Mouse (Mus musculus) CH12.LX (cell line): ENCODE results near the gene Cdk15.

Experiments used
- CTCF ChIP-seq, 2 experiments: IDR thresholded peaks in 1 of 2; conservative IDR thresholded peaks in 1 of 2; 2 replicates each; pipeline ENCODE4 v1.5.1; 2011 to 2012; ENCODE audit warnings: low read depth in 2 of 2, low read length in 2 of 2, improper control_type of control experiment in 1 of 2, inconsistent platforms in 1 of 2, mild to moderate bottlenecking in 1 of 2, moderate library complexity in 1 of 2
- MXI1 ChIP-seq: IDR thresholded peaks from 2 replicates; pipeline ENCODE4 v1.6.1; 2011; ENCODE audit warnings: mild to moderate bottlenecking, low read depth, low read length, improper control_type of control experiment
- MYC ChIP-seq: IDR thresholded peaks from 2 replicates; pipeline ENCODE4 v1.6.1; 2011; ENCODE audit warnings: low read depth, mild to moderate bottlenecking, improper control_type of control experiment, low read length
- SMC3 ChIP-seq: IDR thresholded peaks from 2 replicates; pipeline ENCODE4 v1.6.1; 2011; ENCODE audit warnings: low read depth, low read length, improper control_type of control experiment

GRCm38 (mm10) chr1:59394072-59394471, 137.4 kb downstream of the Cdk15 start:
- TF ChIP-seq MYC (no peak), CTCF (conservative IDR thresholded peaks at IDR 0.05 in 1 of 2, IDR thresholded peaks at IDR 0.05 in 1 of 2; ENCODE audit: low read depth in 2 of 2, low read length in 2 of 2) (no peak), MXI1 (no peak), SMC3 (no peak)
